Mouse (Mus musculus) intestine, postnatal 0 days (tissue): ENCODE measurements around the gene Vps8. TPM values are rescaled to one million over a fixed set of nuclear protein-coding genes. Genes with fewer than 3 reads are reported as not detected.

ENCODE experiments used
- ATAC-seq: fragments of 200-750 bp; cut with Nextera tagmentation; 2 replicates; pipeline ENCODE4 v1.8.0; 2017; ENCODE audit warnings: mild to moderate bottlenecking, moderate TSS enrichment, moderate library complexity
- H3K27ac ChIP-seq: fragments of 300-500 bp; sonication (generic); 2 replicates; pipeline ENCODE4 v1.5.1; 2014; ENCODE audit warnings: mild to moderate bottlenecking, low read depth, low read length, moderate library complexity
- H3K27me3 ChIP-seq: fragments of 300-500 bp; sonication (generic); replicated peaks from 2 replicates; pipeline ENCODE4 v1.6.1; 2014; ENCODE audit warnings: low read length, mixed read lengths; ENCODE audit not compliant: control insufficient read depth, insufficient read depth
- H3K36me3 ChIP-seq: fragments of 300-500 bp; sonication (generic); 2 replicates; pipeline ENCODE4 v1.6.1; 2014; ENCODE audit warnings: mild to moderate bottlenecking, moderate library complexity; ENCODE audit not compliant: control insufficient read depth, insufficient read depth
- H3K4me1 ChIP-seq: fragments of 300-500 bp; sonication (generic); replicated peaks from 2 replicates; pipeline ENCODE4 v1.6.1; 2014; ENCODE audit warnings: antibody characterized with exemption, low read length, mixed read lengths; ENCODE audit not compliant: control insufficient read depth, insufficient read depth
- H3K4me2 ChIP-seq: fragments of 300-500 bp; sonication (generic); replicated peaks from 2 replicates; pipeline ENCODE4 v1.6.1; 2014; ENCODE audit warnings: low read depth, mild to moderate bottlenecking, moderate library complexity
- H3K4me3 ChIP-seq: fragments of 300-500 bp; sonication (generic); 2 replicates; pipeline ENCODE4 v1.5.1; 2014; ENCODE audit warnings: low read depth, low read length
- H3K9ac ChIP-seq: fragments of 300-500 bp; sonication (generic); 2 replicates; pipeline ENCODE4 v1.6.1; 2014; ENCODE audit warnings: mild to moderate bottlenecking, low read depth, low read length
- H3K9me3 ChIP-seq: fragments of 300-500 bp; sonication (generic); 2 replicates; pipeline ENCODE4 v1.6.1; 2016; ENCODE audit warnings: mixed run types; ENCODE audit not compliant: control insufficient read depth
- CTCF ChIP-seq: sonication (generic); IDR thresholded peaks from 2 replicates; pipeline ENCODE4 v1.5.1; 2016; ENCODE audit warnings: low read depth, mild to moderate bottlenecking, control low read depth, antibody characterized with exemption, moderate library complexity
- WGBS: fragments of 180-500 bp; shearing (Covaris S2); extraction: QIAGEN DNeasy Blood & Tissue Kit; methylation state at CpG from one replicate; pipeline ENCODE4 v1.1.7; 2014; 5-methylcytosine and 5-hydroxymethylcytosine counted together
- polyA plus RNA-seq: library from polyadenylated mRNA; unstranded; fragments of >200 nt; fragmentation: Nextera tagmentation; extraction: Ambion mirVana; gene quantifications from 2 replicates; pipeline ENCODE4 v1.2.1, GENCODE M21; 2015

Gene Vps8
- polyA plus RNA-seq, 1 experiment from 2014 or later = 6.6 TPM

- H3K4me3 ChIP-seq = no peak overlapping the region
- no peaks in the 10 kb centered on the region for H3K27me3 ChIP-seq
- peak; percentile 91 for ATAC-seq
- H3K4me2 ChIP-seq = peak overlapping the region; percentile 55
- peak; percentile 7; the same call in 1 of the 2 replicates for TF ChIP-seq CTCF
- WGBS = 17% methylated on average over 17 of the region's 17 CpGs
- peak overlapping the region; percentile 74 for H3K27ac ChIP-seq
- peaks cover 7% of the 10 kb centered on the region; the same call in 1 of the 2 replicates for H3K36me3 ChIP-seq
- H3K9me3 ChIP-seq = no peaks in the 10 kb centered on the region
- H3K4me1 ChIP-seq = peaks cover 6% of the 10 kb centered on the region
- H3K9ac ChIP-seq = peak overlapping the region; percentile 34
Measured at GRCm38 (mm10) chr16:21644066-21644561, 221.2 kb downstream of the Vps8 start.

DNA sequence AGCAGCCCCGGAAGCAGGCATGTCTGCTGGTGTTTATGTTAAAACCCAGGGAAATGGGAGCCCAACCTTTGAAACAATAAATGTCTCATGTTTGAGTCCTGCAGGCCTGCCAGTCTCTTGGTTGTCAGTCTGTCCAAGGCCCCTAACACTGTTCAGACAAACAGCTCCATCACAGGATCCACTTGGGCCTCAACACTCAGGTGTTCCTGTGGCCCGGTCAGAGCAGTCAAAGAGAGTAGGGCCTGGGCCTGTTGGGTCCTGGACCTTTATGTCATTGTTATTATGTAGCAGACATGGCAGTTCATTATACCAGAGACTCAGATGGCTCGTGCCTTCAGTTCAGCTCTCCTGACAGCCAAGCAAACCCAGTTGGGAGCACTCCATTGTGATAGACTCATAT, 221.7 kb downstream of the Vps8 start:
- no peak; the same call in 1 of the 2 replicates for ATAC-seq
- H3K4me3 ChIP-seq = no peak overlapping the region
- H3K36me3 ChIP-seq = peaks cover 7% of the 10 kb centered on the region; the same call in 1 of the 2 replicates
- peak overlapping the region; percentile 34; the same call in 1 of the 2 replicates for H3K9ac ChIP-seq
- no peaks in the 10 kb centered on the region for H3K9me3 ChIP-seq
- H3K4me1 ChIP-seq = peaks cover 6% of the 10 kb centered on the region
- WGBS = 49% methylated on average over 3 of the region's 3 CpGs
- peak overlapping the region; percentile 55; the same call in 1 of the 2 replicates for H3K4me2 ChIP-seq
- TF ChIP-seq CTCF = no peak
- no peaks in the 10 kb centered on the region for H3K27me3 ChIP-seq
- H3K27ac ChIP-seq = peak overlapping the region; percentile 74

DNA sequence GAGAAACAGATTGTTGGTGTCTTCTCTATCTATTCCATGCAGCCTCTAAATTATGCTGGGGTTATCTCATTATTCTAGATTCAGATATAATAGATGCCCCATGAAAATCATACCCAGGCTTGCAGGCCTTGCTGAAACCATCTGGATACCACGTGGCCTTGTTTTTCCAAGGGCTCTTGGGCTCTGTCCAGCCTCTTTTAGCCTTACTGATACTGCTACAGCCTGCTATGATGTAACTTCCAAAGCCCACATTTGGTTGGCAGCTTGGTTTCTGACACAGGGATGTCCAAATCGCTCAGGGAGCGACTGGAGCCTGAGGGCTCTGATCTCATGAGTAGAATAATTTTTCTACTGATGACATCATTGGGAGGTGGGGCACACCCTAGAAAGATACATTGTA, 223.0 kb downstream of the Vps8 start:
- Histone ChIP-seq H3K36me3 (peaks cover 7% of the 10 kb centered on the region; the same call in 1 of the 2 replicates), H3K27ac (no peak overlapping the region), H3K9ac (no peak overlapping the region), H3K9me3 (no peaks in the 10 kb centered on the region), H3K4me1 (peaks cover 6% of the 10 kb centered on the region), H3K4me3 (no peak overlapping the region), H3K4me2 (no peak overlapping the region), H3K27me3 (no peaks in the 10 kb centered on the region)
- ATAC-seq = no peak
- 87% methylated on average over 3 of the region's 3 CpGs for WGBS
- no peak for TF ChIP-seq CTCF

DNA sequence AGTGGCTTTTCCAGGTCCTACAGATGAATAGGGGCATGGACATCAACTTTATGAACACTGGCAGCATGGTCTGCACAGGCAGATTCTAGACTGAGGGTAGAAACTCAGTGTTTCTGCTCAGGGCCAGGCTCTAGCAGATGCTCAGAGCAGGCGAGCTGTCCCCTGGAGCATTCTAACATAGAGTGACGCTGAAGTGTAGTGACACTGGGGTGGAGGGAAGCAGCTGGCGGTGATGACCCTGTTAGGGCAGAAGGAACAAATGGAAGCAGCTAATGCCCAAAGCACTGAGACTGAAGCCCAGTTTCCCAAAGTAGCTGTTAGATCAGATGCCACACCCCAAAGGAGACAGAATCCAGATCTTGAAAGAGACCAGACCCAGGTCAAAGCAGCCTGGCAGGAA, 223.6 kb downstream of the Vps8 start:
- Histone ChIP-seq H3K4me1 (peaks cover 6% of the 10 kb centered on the region), H3K9me3 (no peaks in the 10 kb centered on the region), H3K36me3 (peaks cover 7% of the 10 kb centered on the region; the same call in 1 of the 2 replicates), H3K4me2 (no peak overlapping the region), H3K9ac (no peak overlapping the region), H3K4me3 (no peak overlapping the region), H3K27me3 (no peaks in the 10 kb centered on the region), H3K27ac (no peak overlapping the region)
- 85% methylated on average over 3 of the region's 3 CpGs for WGBS
- no peak for TF ChIP-seq CTCF
- ATAC-seq = no peak

GRCm38 (mm10) chr16:21648800-21649199, 225.9 kb downstream of the Vps8 start:
- H3K27ac ChIP-seq = no peak overlapping the region
- no peak overlapping the region for H3K4me3 ChIP-seq
- H3K4me2 ChIP-seq = no peak overlapping the region
- no peak for ATAC-seq
- TF ChIP-seq CTCF = no peak
- peaks cover 7% of the 10 kb centered on the region; the same call in 1 of the 2 replicates for H3K36me3 ChIP-seq
- 85% methylated on average over 4 of the region's 4 CpGs for WGBS
- H3K9ac ChIP-seq = no peak overlapping the region
- no peaks in the 10 kb centered on the region for H3K9me3 ChIP-seq
- H3K4me1 ChIP-seq = peaks cover 6% of the 10 kb centered on the region
- H3K27me3 ChIP-seq = no peaks in the 10 kb centered on the region

- Histone ChIP-seq H3K27ac (no peak overlapping the region), H3K9me3 (no peaks in the 10 kb centered on the region), H3K27me3 (no peaks in the 10 kb centered on the region), H3K4me1 (no peaks in the 10 kb centered on the region), H3K4me3 (no peak overlapping the region), H3K4me2 (no peak overlapping the region), H3K9ac (no peak overlapping the region), H3K36me3 (peaks cover 7% of the 10 kb centered on the region; the same call in 1 of the 2 replicates)
- WGBS = 93% methylated on average over 3 of the region's 3 CpGs
- no peak for ATAC-seq
- no peak for TF ChIP-seq CTCF
Measured at GRCm38 (mm10) chr16:21650289-21650688, 227.4 kb downstream of the Vps8 start.

- no peak for ATAC-seq
- Histone ChIP-seq H3K4me2 (no peak overlapping the region), H3K27me3 (no peaks in the 10 kb centered on the region), H3K36me3 (peaks cover 7% of the 10 kb centered on the region; the same call in 1 of the 2 replicates), H3K4me1 (no peaks in the 10 kb centered on the region), H3K4me3 (no peak overlapping the region), H3K27ac (no peak overlapping the region), H3K9me3 (no peaks in the 10 kb centered on the region), H3K9ac (no peak overlapping the region)
- WGBS = 86% methylated on average over 4 of the region's 4 CpGs
- TF ChIP-seq CTCF = no peak
Measured at GRCm38 (mm10) chr16:21651161-21651560, 228.2 kb downstream of the Vps8 start.
